Mouse (Mus musculus) heart, embryonic 10.5 days (tissue): ENCODE results near the gene Cib1. TPM values are rescaled to one million over a fixed set of nuclear protein-coding genes. Genes with fewer than 3 reads are reported as not detected.

ENCODE experiments used
- DNase-seq: peaks from one replicate; pipeline ENCODE4 v3.0.0-alpha.2; 2017; ENCODE audit warnings: low spot score
- H3K27ac ChIP-seq: fragments of 300-500 bp; sonication (generic); 2 replicates; pipeline ENCODE4 v1.5.1; 2016; ENCODE audit warnings: mild to moderate bottlenecking
- H3K27me3 ChIP-seq: fragments of 300-500 bp; sonication (generic); 2 replicates; pipeline ENCODE4 v1.6.1; 2016; ENCODE audit warnings: mild to moderate bottlenecking; ENCODE audit not compliant: poor library complexity, insufficient read depth, severe bottlenecking
- H3K36me3 ChIP-seq: fragments of 300-500 bp; sonication (generic); 2 replicates; pipeline ENCODE4 v1.6.1; 2016; ENCODE audit warnings: mild to moderate bottlenecking, moderate library complexity
- H3K4me1 ChIP-seq: fragments of 300-500 bp; sonication (generic); 2 replicates; pipeline ENCODE4 v1.6.1; 2016; ENCODE audit warnings: mild to moderate bottlenecking
- H3K4me3 ChIP-seq: fragments of 300-500 bp; sonication (generic); 2 replicates; pipeline ENCODE4 v1.5.1; 2016; ENCODE audit warnings: mild to moderate bottlenecking, moderate library complexity
- H3K9me3 ChIP-seq: fragments of 300-500 bp; sonication (generic); 2 replicates; pipeline ENCODE4 v1.6.1; 2016; ENCODE audit warnings: mild to moderate bottlenecking, moderate library complexity
- WGBS: fragments of 180-500 bp; shearing (Covaris S2); methylation state at CpG from one replicate; pipeline ENCODE4 v1.1.7; 2016; 5-methylcytosine and 5-hydroxymethylcytosine counted together
- polyA plus RNA-seq: library from polyadenylated mRNA; unstranded; fragments of >200 nt; fragmentation: Nextera tagmentation; extraction: Ambion mirVana; gene quantifications from 2 replicates; pipeline ENCODE4 v1.2.1, GENCODE M21; 2016

Cib1 gene
- polyA plus RNA-seq, 1 experiment from 2014 or later = 74.9 TPM

DNA sequence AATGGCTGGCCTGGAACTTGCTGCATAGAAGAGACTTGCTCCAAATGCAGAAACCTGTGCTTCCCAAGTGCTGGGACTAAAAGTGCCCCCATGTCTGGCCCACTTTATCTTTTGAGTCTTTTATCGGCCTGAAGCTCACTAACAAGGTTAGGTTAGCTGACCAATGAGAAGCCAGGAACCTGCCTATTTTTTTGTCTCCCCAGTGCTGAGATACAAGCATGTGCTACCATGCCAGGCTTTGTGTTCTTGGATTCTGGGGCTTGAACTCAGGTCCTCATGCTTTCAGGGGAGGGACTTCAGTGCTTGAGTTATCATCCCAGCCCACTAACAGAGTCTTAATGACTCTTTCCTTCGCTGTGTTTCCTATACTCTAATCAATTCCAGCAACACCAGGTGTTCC is 25.1 kb upstream of the Cib1 start:
- H3K4me1 ChIP-seq = peaks cover 15% of the 10 kb centered on the region; the same call in 1 of the 2 replicates
- 54% methylated on average over 2 of the region's 2 CpGs for WGBS
- H3K9me3 ChIP-seq = no peaks in the 10 kb centered on the region

DNA sequence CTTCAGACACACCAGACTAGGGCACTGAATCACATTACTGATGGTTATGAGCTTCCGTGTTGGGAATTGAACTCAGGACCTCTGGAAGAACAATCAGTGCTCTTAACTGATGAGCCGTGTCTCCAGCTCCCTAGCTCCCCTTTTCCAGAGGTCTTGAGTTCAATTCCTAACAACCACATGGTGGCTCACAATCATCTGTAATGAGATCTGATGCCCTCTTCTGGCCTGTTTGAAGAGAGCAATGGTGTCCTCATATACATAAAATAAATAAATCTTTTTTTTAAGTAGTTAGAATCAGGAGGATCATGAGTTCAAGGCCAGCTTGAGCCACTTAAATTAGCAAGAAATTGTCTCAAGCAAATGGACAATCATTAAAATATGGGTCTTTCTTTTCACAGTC is 23.4 kb upstream of the Cib1 start:
- Histone ChIP-seq H3K4me1 (peaks cover 12% of the 10 kb centered on the region; the same call in 1 of the 2 replicates), H3K27ac (no peak overlapping the region), H3K4me3 (no peak overlapping the region), H3K36me3 (no peaks in the 10 kb centered on the region), H3K27me3 (peaks cover 44% of the 10 kb centered on the region), H3K9me3 (no peaks in the 10 kb centered on the region)
- no peak for DNase-seq
- 65% methylated on average over 2 of the region's 2 CpGs for WGBS

More for the DNA sequence above, 25.1 kb upstream of the Cib1 start:
- Histone ChIP-seq H3K4me3 (no peak overlapping the region), H3K36me3 (no peaks in the 10 kb centered on the region), H3K27me3 (peaks cover 44% of the 10 kb centered on the region), H3K27ac (no peak overlapping the region)
- no peak for DNase-seq

GRCm38 (mm10) chr7:80252886-80253285 is 20.3 kb upstream of the Cib1 start:
- WGBS = 70% methylated on average over 11 of the region's 11 CpGs
- peaks cover 8% of the 10 kb centered on the region; the same call in 1 of the 2 replicates for H3K4me1 ChIP-seq
- DNase-seq = no peak

DNA sequence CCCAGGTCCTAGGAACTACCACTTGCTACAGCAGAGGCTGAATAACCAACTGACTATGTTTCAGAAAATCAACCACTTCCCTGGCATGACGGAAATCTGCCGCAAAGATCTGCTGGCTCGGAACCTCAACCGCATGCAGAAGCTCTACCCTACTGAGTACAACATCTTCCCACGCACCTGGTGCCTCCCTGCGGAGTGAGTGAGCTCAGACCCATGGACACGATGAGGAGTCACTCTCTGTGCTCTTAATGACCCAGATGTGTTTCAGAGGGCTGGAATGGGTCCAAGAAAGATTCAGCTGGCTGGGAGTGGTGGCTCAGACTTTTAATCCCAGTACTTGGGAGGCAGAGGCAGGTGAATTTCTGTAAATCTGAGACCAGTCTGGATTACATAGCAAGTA is 19.8 kb upstream of the Cib1 start:
- Histone ChIP-seq H3K4me1 (peaks cover 8% of the 10 kb centered on the region; the same call in 1 of the 2 replicates), H3K27me3 (peaks cover 19% of the 10 kb centered on the region), H3K4me3 (no peak overlapping the region), H3K36me3 (no peaks in the 10 kb centered on the region), H3K27ac (no peak overlapping the region), H3K9me3 (no peaks in the 10 kb centered on the region)
- WGBS = 78% methylated on average over 7 of the region's 7 CpGs
- DNase-seq = no peak

More at GRCm38 (mm10) chr7:80252886-80253285, 20.3 kb upstream of the Cib1 start:
- no peaks in the 10 kb centered on the region for H3K9me3 ChIP-seq
- peaks cover 22% of the 10 kb centered on the region for H3K27me3 ChIP-seq
- H3K27ac ChIP-seq = no peak overlapping the region
- no peaks in the 10 kb centered on the region for H3K36me3 ChIP-seq
- H3K4me3 ChIP-seq = no peak overlapping the region

DNA sequence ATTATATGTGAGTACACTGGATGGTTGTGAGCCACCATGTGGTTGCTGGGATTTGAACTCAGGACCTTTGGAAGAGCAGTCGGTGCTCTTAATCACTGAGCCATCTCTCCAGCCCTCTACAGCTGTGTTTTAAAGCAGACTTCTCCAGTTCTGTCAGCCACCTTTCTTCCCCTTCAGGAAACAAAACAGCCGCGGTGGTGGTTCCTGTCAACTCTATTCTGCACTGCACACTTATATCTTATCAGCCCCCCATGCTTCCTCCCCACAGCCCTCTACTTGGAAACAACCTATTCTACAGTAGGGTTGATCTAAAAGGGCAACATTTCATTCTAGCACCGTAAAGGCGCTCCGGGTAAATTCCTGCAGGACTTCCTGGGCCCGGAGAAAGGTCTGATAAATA is 14.2 kb upstream of the Cib1 start:
- peak overlapping the region; percentile 64; the same call in 1 of the 2 replicates for H3K4me3 ChIP-seq
- 34% methylated on average over 7 of the region's 7 CpGs for WGBS
- H3K9me3 ChIP-seq = no peaks in the 10 kb centered on the region

DNA sequence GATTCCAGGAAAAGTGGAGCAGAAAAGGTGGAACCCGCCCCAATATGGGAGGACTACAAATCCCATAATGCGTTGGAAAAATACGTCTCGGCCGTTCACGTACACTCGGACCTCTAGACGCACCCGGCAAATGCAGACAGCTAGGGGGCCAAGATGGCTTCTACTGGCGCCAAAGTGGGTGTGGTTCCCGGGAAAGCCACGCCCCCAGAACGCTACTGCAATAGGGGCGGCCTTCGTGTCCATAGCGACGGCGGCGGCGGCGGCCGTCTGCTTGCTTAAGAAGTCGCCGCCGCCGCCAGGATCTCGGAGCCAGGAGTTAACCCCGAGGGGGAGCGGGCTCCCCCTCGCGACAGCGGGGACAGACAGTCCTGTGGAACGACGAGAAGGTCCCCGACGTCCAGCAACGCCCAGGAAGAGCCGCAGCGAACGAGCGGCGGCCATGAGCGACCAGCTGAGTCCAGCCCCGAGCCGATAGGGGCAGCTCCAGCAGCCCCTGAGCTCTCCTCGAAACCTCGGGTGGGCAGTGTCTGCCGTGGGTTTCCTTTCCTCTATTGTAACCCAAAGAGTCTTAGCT is 13.6 kb upstream of the Cib1 start, which contains the start of gene Ttll13:
Ttll13 (plus strand) TSS at position 229 of the 574 bp plus-strand sequence.
- peak within 1 kb of the TSS; percentile 89 for H3K27ac ChIP-seq
- peak within 1 kb of the TSS; percentile 64 for H3K4me3 ChIP-seq
- H3K27me3 ChIP-seq = no peaks in the 10 kb centered on the region
- DNase-seq = peak; percentile 99
- peaks cover 2% of the 10 kb centered on the region for H3K36me3 ChIP-seq
- under 1% methylated on average over 48 of the region's 48 CpGs for WGBS
- peaks cover 9% of the 10 kb centered on the region; the same call in 1 of the 2 replicates for H3K4me1 ChIP-seq
- no peaks in the 10 kb centered on the region for H3K9me3 ChIP-seq

More for the DNA sequence above, 14.2 kb upstream of the Cib1 start:
- Histone ChIP-seq H3K36me3 (no peaks in the 10 kb centered on the region), H3K27me3 (no peaks in the 10 kb centered on the region), H3K4me1 (peaks cover 9% of the 10 kb centered on the region; the same call in 1 of the 2 replicates), H3K27ac (peak overlapping the region; percentile 22; the same call in 1 of the 2 replicates)
- DNase-seq = no peak

- Histone ChIP-seq H3K9me3 (no peaks in the 10 kb centered on the region), H3K4me1 (peaks cover 9% of the 10 kb centered on the region; the same call in 1 of the 2 replicates), H3K4me3 (no peak overlapping the region), H3K27me3 (no peaks in the 10 kb centered on the region), H3K36me3 (peaks cover 14% of the 10 kb centered on the region), H3K27ac (no peak overlapping the region)
- WGBS = 92% methylated on average over 4 of the region's 4 CpGs
- no peak for DNase-seq
These were observed 12.2 kb upstream of the Cib1 start for GRCm38 (mm10) chr7:80244851-80245250.

- Histone ChIP-seq H3K27ac (no peak overlapping the region), H3K27me3 (no peaks in the 10 kb centered on the region), H3K4me1 (0 out of 2 replicates have a peak, but pooled peaks cover 5% of the 10 kb centered on the region), H3K4me3 (no peak overlapping the region), H3K36me3 (peaks cover 37% of the 10 kb centered on the region), H3K9me3 (no peaks in the 10 kb centered on the region)
- DNase-seq = no peak
- WGBS = 78% methylated on average over 4 of the region's 4 CpGs
These were observed 9.0 kb upstream of the Cib1 start for GRCm38 (mm10) chr7:80241661-80242060.

DNA sequence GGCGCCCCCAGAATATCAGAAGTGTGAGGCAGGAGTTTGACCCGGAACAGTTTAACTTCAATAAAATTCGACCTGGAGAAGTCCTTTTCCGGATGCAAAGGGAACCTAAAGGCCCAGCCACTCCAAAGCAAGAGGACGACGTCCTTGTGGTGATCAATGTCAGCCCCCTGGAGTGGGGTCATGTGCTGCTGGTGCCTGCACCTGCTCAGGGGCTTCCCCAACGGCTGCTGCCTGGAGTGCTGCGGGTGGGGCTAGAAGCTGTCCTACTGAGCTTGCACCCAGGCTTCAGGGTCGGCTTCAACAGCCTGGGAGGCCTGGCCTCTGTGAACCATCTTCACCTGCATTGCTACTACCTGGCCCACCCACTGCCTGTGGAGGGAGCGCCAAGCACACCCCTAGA is 5.9 kb upstream of the Cib1 start:
- H3K9me3 ChIP-seq = no peaks in the 10 kb centered on the region
- no peaks in the 10 kb centered on the region for H3K27me3 ChIP-seq
- no peak for DNase-seq
- 87% methylated on average over 10 of the region's 10 CpGs for WGBS
- peaks cover 6% of the 10 kb centered on the region; the same call in 1 of the 2 replicates for H3K4me1 ChIP-seq
- no peak overlapping the region for H3K27ac ChIP-seq
- H3K36me3 ChIP-seq = peaks cover 37% of the 10 kb centered on the region
- H3K4me3 ChIP-seq = no peak overlapping the region

- Histone ChIP-seq H3K27ac (no peak overlapping the region), H3K4me3 (peak overlapping the region; percentile 22; the same call in 1 of the 2 replicates), H3K36me3 (peaks cover 16% of the 10 kb centered on the region), H3K4me1 (peaks cover 24% of the 10 kb centered on the region), H3K27me3 (peaks cover 7% of the 10 kb centered on the region; the same call in 1 of the 2 replicates), H3K9me3 (no peaks in the 10 kb centered on the region)
- 77% methylated on average over 9 of the region's 9 CpGs for WGBS
- no peak for DNase-seq
These were observed 1.2 kb upstream of the Cib1 start for GRCm38 (mm10) chr7:80233799-80234198.

DNA sequence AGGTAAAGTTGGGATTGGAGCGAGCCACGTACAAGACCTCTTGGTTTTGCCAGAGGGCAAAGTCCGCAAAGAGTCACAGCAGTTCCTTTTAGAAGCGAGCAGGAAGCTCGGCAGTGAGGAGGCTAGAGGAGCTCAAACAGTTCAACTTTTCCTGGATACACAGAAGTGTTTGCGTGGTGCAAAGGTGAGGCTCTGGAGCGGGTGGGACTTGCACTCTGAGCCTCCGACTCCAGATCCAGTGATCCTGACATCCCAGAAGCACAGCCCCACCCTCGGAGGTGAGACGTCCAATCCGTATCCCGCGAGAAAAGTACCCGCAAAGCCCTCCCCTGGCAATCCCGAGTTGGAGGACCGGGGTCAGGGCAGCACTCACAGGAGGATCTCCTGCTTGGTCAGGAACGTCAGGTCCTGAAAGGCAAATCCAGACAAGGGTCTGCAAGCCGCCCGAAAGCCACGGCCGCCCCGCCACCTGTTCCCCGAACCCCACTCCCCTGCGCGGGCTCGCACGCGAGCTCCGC is 583 bp downstream of the Cib1 start:
- H3K36me3 ChIP-seq = peaks cover 18% of the 10 kb centered on the region
- H3K4me3 ChIP-seq = peak overlapping the region; percentile 83
- H3K27ac ChIP-seq = peak overlapping the region; percentile 73
- H3K27me3 ChIP-seq = peaks cover 7% of the 10 kb centered on the region; the same call in 1 of the 2 replicates
- H3K4me1 ChIP-seq = peaks cover 24% of the 10 kb centered on the region
- under 1% methylated on average over 29 of the region's 29 CpGs for WGBS
- no peak for DNase-seq
- H3K9me3 ChIP-seq = no peaks in the 10 kb centered on the region

DNA sequence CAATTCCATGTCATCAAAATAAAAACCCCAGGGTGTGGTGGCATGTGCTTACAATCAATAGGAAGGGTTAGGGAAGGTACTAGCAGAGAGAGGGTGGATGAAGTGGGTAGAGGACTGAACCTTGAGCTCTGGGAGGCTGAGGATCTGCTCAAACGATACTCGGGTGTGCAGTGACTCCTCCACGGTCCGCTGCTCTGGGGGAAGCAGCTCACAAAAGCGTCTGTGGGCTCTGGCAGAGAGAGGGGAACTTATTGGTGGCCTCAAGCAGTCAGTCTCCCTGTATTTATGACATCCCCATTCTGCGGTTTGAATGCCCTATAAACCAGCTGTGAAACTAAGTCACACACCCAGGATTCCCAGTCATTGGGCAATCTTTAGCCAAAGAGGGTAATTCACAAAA is 2.4 kb downstream of the Cib1 start:
- 70% methylated on average over 6 of the region's 6 CpGs for WGBS
- Histone ChIP-seq H3K27ac (no peak overlapping the region), H3K27me3 (peaks cover 7% of the 10 kb centered on the region; the same call in 1 of the 2 replicates), H3K4me1 (peaks cover 24% of the 10 kb centered on the region), H3K4me3 (no peak overlapping the region), H3K9me3 (no peaks in the 10 kb centered on the region), H3K36me3 (peaks cover 34% of the 10 kb centered on the region)
- DNase-seq = no peak

GRCm38 (mm10) chr7:80227065-80227464 is 5.5 kb downstream of the Cib1 start:
- no peak for DNase-seq
- 92% methylated on average over 4 of the region's 4 CpGs for WGBS

More at GRCm38 (mm10) chr7:80227065-80227464, 5.5 kb downstream of the Cib1 start:
- Histone ChIP-seq H3K9me3 (no peaks in the 10 kb centered on the region), H3K36me3 (peaks cover 53% of the 10 kb centered on the region), H3K4me3 (no peak overlapping the region), H3K27ac (no peak overlapping the region), H3K4me1 (peaks cover 12% of the 10 kb centered on the region), H3K27me3 (peaks cover 7% of the 10 kb centered on the region; the same call in 1 of the 2 replicates)
